In genomic region chr10:60813606-60814005, GRCm38 (mm10) we compare ENCODE assay signal across 10 mouse cellular contexts. TPM values are rescaled to one million over a fixed set of nuclear protein-coding genes. Genes with fewer than 3 reads are reported as not detected.
DNase-seq lines count a peak whose midpoint lies in the region; ATAC-seq and TF ChIP-seq lines count a peak whose summit lies in the region.
"Had no signal": no experiment of that assay in that cellular context is flagged by ENCODE, and none has a peak within 500 bp of the region (broad histone marks: within the 10 kb centered on the region; RNA-seq: fewer than 3 reads in every experiment).

No protein-coding gene starts in this region.

- no peak; the same call in 1 of the 2 replicates for ATAC-seq in kidney, embryonic 16.5 days (ENCODE audit: low FRiP score, low TSS enrichment)
- ATAC-seq in intestine, embryonic 15.5 days = peak; percentile 23; the same call in 1 of the 2 replicates
- ATAC-seq in frontal cortex, adult (ENCODE audit: low TSS enrichment) = no peak
- ATAC-seq: forebrain, postnatal 0 days had no signal

- H3K4me3 ChIP-seq in gastrocnemius, adult 2 months = no peak overlapping the region
- H3K4me3 ChIP-seq in kidney, embryonic 16.5 days (ENCODE audit: low read length) = no peak overlapping the region
- H3K4me3 ChIP-seq in E14TG2a.4 (replicated peaks; ENCODE audit: low read length) = peak overlapping the region; percentile 60
- H3K4me3 ChIP-seq in intestine, embryonic 15.5 days (replicated peaks) = no peak overlapping the region

- peak overlapping the region; percentile 34 for H3K9ac ChIP-seq in kidney, embryonic 16.5 days (replicated peaks; ENCODE audit: low read length)
- H3K9ac ChIP-seq in intestine, embryonic 15.5 days = no peak overlapping the region
- H3K9ac ChIP-seq: forebrain, postnatal 0 days; liver, embryonic 14.5 days had no signal

- intact Hi-C loops in gastrocnemius, adult 2 months (cut with DNase I) = no loop called here
- intact Hi-C loops in gastrocnemius, postnatal 14 days (cut with DNase I; ENCODE audit: low total_unique reads) = no loop called here

- H3K9me3 ChIP-seq in kidney, embryonic 16.5 days (ENCODE audit: low read length) = no peaks in the 10 kb centered on the region
- H3K9me3 ChIP-seq in E14TG2a.4 (ENCODE audit: low read length) = no peaks in the 10 kb centered on the region
- H3K9me3 ChIP-seq in intestine, embryonic 15.5 days = no peaks in the 10 kb centered on the region

- H3K36me3 ChIP-seq in kidney, embryonic 16.5 days (ENCODE audit: insufficient read depth, low read length) = no peaks in the 10 kb centered on the region
- no peaks in the 10 kb centered on the region for H3K36me3 ChIP-seq in E14TG2a.4 (ENCODE audit: insufficient read depth, low read length)
- H3K36me3 ChIP-seq in intestine, embryonic 15.5 days = no peaks in the 10 kb centered on the region

- peaks cover 3% of the 10 kb centered on the region; the same call in 1 of the 2 replicates for H3K27me3 ChIP-seq in kidney, embryonic 16.5 days (ENCODE audit: insufficient read depth, low read length)
- H3K27me3 ChIP-seq in E14TG2a.4 (ENCODE audit: insufficient read depth, low read length) = peaks cover 63% of the 10 kb centered on the region
- no peaks in the 10 kb centered on the region for H3K27me3 ChIP-seq in intestine, embryonic 15.5 days (replicated peaks)

- TF ChIP-seq CTCF in gastrocnemius, adult 2 months (IDR thresholded peaks at IDR 0.05) = no peak
- TF ChIP-seq CTCF in E14TG2a.4 (conservative IDR thresholded peaks at IDR 0.05; ENCODE audit: low read length) = no peak

- no peak for DNase-seq in gastrocnemius, adult 2 months
- DNase-seq in gastrocnemius, postnatal 14 days = no peak
- DNase-seq in kidney, adult 11 months = no peak
- no peak for DNase-seq in thymus, postnatal 10 days (ENCODE audit: low spot score in 2 of 2)
- DNase-seq: forebrain, postnatal 0 days had no signal

- 1% methylated on average over 8 of the region's 8 CpGs for WGBS in kidney, embryonic 16.5 days
- 14% methylated on average over 8 of the region's 8 CpGs for WGBS in intestine, embryonic 15.5 days

- peak overlapping the region; percentile 51; the same call in 1 of the 2 replicates for H3K27ac ChIP-seq in gastrocnemius, adult 2 months
- peak overlapping the region; percentile 89 for H3K27ac ChIP-seq in kidney, embryonic 16.5 days (ENCODE audit: low read length)
- peak overlapping the region; percentile 67 for H3K27ac ChIP-seq in intestine, embryonic 15.5 days
- H3K27ac ChIP-seq: liver, embryonic 14.5 days had no signal

- peak overlapping the region; percentile 32 for H3K4me2 ChIP-seq in kidney, embryonic 16.5 days (replicated peaks; ENCODE audit: low read depth, low read length)
- 0 out of 2 replicates have a peak overlapping the region, but pooled peaks have one; percentile 14 for H3K4me2 ChIP-seq in intestine, embryonic 15.5 days (replicated peaks)

- peaks cover 97% of the 10 kb centered on the region for H3K4me1 ChIP-seq in kidney, embryonic 16.5 days (ENCODE audit: insufficient read depth, low read length)
- peaks cover 95% of the 10 kb centered on the region for H3K4me1 ChIP-seq in E14TG2a.4 (replicated peaks; ENCODE audit: low read depth, low read length)
- H3K4me1 ChIP-seq in intestine, embryonic 15.5 days (replicated peaks) = peaks cover 64% of the 10 kb centered on the region

RNA-seq across cellular contexts. Expression of gene Unc5b, which starts 17.8 kb away (rescaled TPM):
- total RNA-seq in gastrocnemius, adult 2 months (2021) = 1 to 10 TPM; 1.4 to 2.9 TPM
- 10 to 100 TPM in 1 of 2 experiments, 1 to 10 TPM in 1; 7.3 to 12.1 TPM for total RNA-seq in gastrocnemius, postnatal 14 days (2021)
- polyA plus RNA-seq in kidney, embryonic 16.5 days (2015; fragmentation: Nextera tagmentation; extraction: Ambion mirVana) = 10.4 and 10.5 TPM in 2 replicates
- 4.6 and 5.1 TPM in 2 replicates for polyA plus RNA-seq in intestine, embryonic 15.5 days (2015; fragmentation: Nextera tagmentation; extraction: Ambion mirVana)
